Comparison of ENCODE assay signal across 13 mouse cellular contexts in genomic region chr2:84837817-84838592, GRCm38 (mm10). TPM values are rescaled to one million over a fixed set of nuclear protein-coding genes. Genes with fewer than 3 reads are reported as not detected.
DNase-seq lines count a peak whose midpoint lies in the region; ATAC-seq and TF ChIP-seq lines count a peak whose summit lies in the region.
"Had no signal": no experiment of that assay in that cellular context is flagged by ENCODE, and none has a peak within 500 bp of the region (broad histone marks: within the 10 kb centered on the region; RNA-seq: fewer than 3 reads in every experiment).

No protein-coding gene starts in this region.

- DNase-seq in heart, postnatal 4 days, result no peak
- peak in 1 of 2 experiments; percentile 21 for DNase-seq in spleen, adult 2 months (ENCODE audit: low read depth in 1 of 2, low spot score in 2 of 2)
- no peak for DNase-seq in spleen, postnatal 10 days (ENCODE audit: low spot score in 2 of 2)
- peak; percentile 61 for DNase-seq in thymus, postnatal 25 days
- DNase-seq in adrenal gland, adult 8-10 months, result no peak
- no peak for DNase-seq in frontal cortex, postnatal 36 days (ENCODE audit: low spot score in 2 of 2)
- DNase-seq: cerebellum, adult 11-12 months; gastrocnemius, postnatal 10 days; kidney, adult 2 months had no signal

- peak overlapping the region; percentile 93 for H3K4me2 ChIP-seq in heart, embryonic 12.5 days

- H3K27me3 ChIP-seq in heart, embryonic 12.5 days (replicated peaks), result 0 out of 2 replicates have a peak, but pooled peaks cover 10% of the 10 kb centered on the region
- H3K27me3 ChIP-seq in spleen, adult 2 months (ENCODE audit: control insufficient read depth, insufficient read depth, low read length), result no peaks in the 10 kb centered on the region; the same call in 1 of the 2 replicates

- H3K27ac ChIP-seq in heart, embryonic 12.5 days (ENCODE audit: poor library complexity, severe bottlenecking), result no peak overlapping the region
- H3K27ac ChIP-seq in spleen, adult 2 months (ENCODE audit: insufficient read depth, low read length), result peak overlapping the region; percentile 49
- H3K27ac ChIP-seq: macrophage had no signal

- no peaks in the 10 kb centered on the region for H3K9me3 ChIP-seq in heart, embryonic 12.5 days (replicated peaks)

- ATAC-seq in heart, embryonic 12.5 days (ENCODE audit: insufficient number of reproducible peaks, low FRiP score), result no peak
- ATAC-seq in inflammation-experienced regulatory T-cells, adult 6 months, result peak; percentile 59

- 30% methylated on average over 9 of the region's 9 CpGs for WGBS in heart, embryonic 12.5 days
- 21% methylated on average over 9 of the region's 9 CpGs for WGBS in spleen, adult 2 months

- no peaks in the 10 kb centered on the region for H3K36me3 ChIP-seq in heart, embryonic 12.5 days
- H3K36me3 ChIP-seq in spleen, adult 2 months (ENCODE audit: control insufficient read depth, insufficient read depth, low read length), result no peaks in the 10 kb centered on the region

- TF ChIP-seq POLR2A in spleen, adult 2 months (IDR thresholded peaks at IDR 0.05; ENCODE audit: low read depth, low read length), result no peak

- H3K4me1 ChIP-seq in heart, embryonic 12.5 days (replicated peaks), result peaks cover 23% of the 10 kb centered on the region
- H3K4me1 ChIP-seq in spleen, adult 2 months (ENCODE audit: control insufficient read depth, insufficient read depth, insufficient read length), result peaks cover 16% of the 10 kb centered on the region

- H3K4me3 ChIP-seq in heart, embryonic 12.5 days, result no peak overlapping the region
- H3K4me3 ChIP-seq in spleen, adult 2 months (ENCODE audit: extremely low read depth, insufficient read depth, insufficient read length), result no peak overlapping the region

- no peak for TF ChIP-seq CTCF in spleen, adult 2 months (IDR thresholded peaks at IDR 0.05; ENCODE audit: extremely low read depth, insufficient read depth, insufficient read length, insufficient replicate concordance)

- no peak overlapping the region for H3K9ac ChIP-seq in heart, embryonic 12.5 days

RNA-seq across cellular contexts. Expression of gene Slc43a1, which starts 0.6 kb away (rescaled TPM):
- 21.8 and 23.0 TPM in 2 replicates for polyA plus RNA-seq in heart, embryonic 12.5 days (2016; fragmentation: Nextera tagmentation; extraction: Ambion mirVana)
- 1 to 10 TPM; 2.1 to 2.7 TPM for total RNA-seq in heart, postnatal 4 days (2021)
- polyA plus RNA-seq in spleen, adult 2 months (2012; rRNA removed), result 59.6 and 70.0 TPM in 2 replicates
- 1 to 10 TPM; 1.9 to 9.1 (median 5.9) TPM for polyA plus RNA-seq in inflammation-experienced regulatory T-cells, adult 6 months (2017; shearing (Covaris generic))
- total RNA-seq in adrenal gland, adult 8-10 months (2022), result 1 to 10 TPM; 3.0 to 7.5 (median 5.5) TPM

RNA-seq across cellular contexts. Expression of gene Timm10, which starts 11.2 kb away (rescaled TPM):
- 62.2 and 65.6 TPM in 2 replicates for polyA plus RNA-seq in heart, embryonic 12.5 days (2016; fragmentation: Nextera tagmentation; extraction: Ambion mirVana)
- total RNA-seq in heart, postnatal 4 days (2021), result 100 to 1,000 TPM; 107 to 126 TPM
- 19.0 and 24.4 TPM in 2 replicates for polyA plus RNA-seq in spleen, adult 2 months (2012; rRNA removed)
- polyA plus RNA-seq in inflammation-experienced regulatory T-cells, adult 6 months (2017; shearing (Covaris generic)), result 10 to 100 TPM; 25.4 to 39.8 (median 38.8) TPM
- 10 to 100 TPM; 28.2 to 43.5 (median 39.5) TPM for total RNA-seq in adrenal gland, adult 8-10 months (2022)

RNA-seq across cellular contexts. Expression of gene Smtnl1, which starts 15.6 kb away (rescaled TPM):
- 0.17 and 0.43 TPM in 2 replicates for polyA plus RNA-seq in heart, embryonic 12.5 days (2016; fragmentation: Nextera tagmentation; extraction: Ambion mirVana)
- total RNA-seq in heart, postnatal 4 days (2021), result under 1 TPM; 0.14 TPM
- polyA plus RNA-seq in spleen, adult 2 months (2012; rRNA removed), result 0.04 TPM in 1 of 2 replicates, not detected in the other
- not detected for polyA plus RNA-seq in inflammation-experienced regulatory T-cells, adult 6 months (2017; shearing (Covaris generic))
- total RNA-seq in adrenal gland, adult 8-10 months (2022), result not detected
- polyA plus RNA-seq: macrophage; stomach, embryonic 14.5 days had no signal

RNA-seq across cellular contexts. Expression of gene Ube2l6, which starts 39.4 kb away (rescaled TPM):
- polyA plus RNA-seq in heart, embryonic 12.5 days (2016; fragmentation: Nextera tagmentation; extraction: Ambion mirVana), result 90.0 and 95.3 TPM in 2 replicates
- total RNA-seq in heart, postnatal 4 days (2021), result 10 to 100 TPM; 23.1 to 51.0 TPM
- 125 and 250 TPM in 2 replicates for polyA plus RNA-seq in spleen, adult 2 months (2012; rRNA removed)
- 10 to 100 TPM; 92.1 to 96.3 (median 93.4) TPM for polyA plus RNA-seq in inflammation-experienced regulatory T-cells, adult 6 months (2017; shearing (Covaris generic))
- 10 to 100 TPM; 13.3 to 20.7 (median 15.2) TPM for total RNA-seq in adrenal gland, adult 8-10 months (2022)

RNA-seq across cellular contexts. Expression of gene Rtn4rl2, which starts 48.5 kb away (rescaled TPM):
- 0.67 and 1.2 TPM in 2 replicates for polyA plus RNA-seq in heart, embryonic 12.5 days (2016; fragmentation: Nextera tagmentation; extraction: Ambion mirVana)
- total RNA-seq in heart, postnatal 4 days (2021), result 1 to 10 TPM; 3.2 to 4.1 TPM
- polyA plus RNA-seq in spleen, adult 2 months (2012; rRNA removed), result 3.0 and 7.3 TPM in 2 replicates
- not detected for polyA plus RNA-seq in inflammation-experienced regulatory T-cells, adult 6 months (2017; shearing (Covaris generic))
- total RNA-seq in adrenal gland, adult 8-10 months (2022), result 1 to 10 TPM; 1.2 to 1.8 (median 1.6) TPM
- polyA plus RNA-seq: macrophage had no signal
